Mouse (Mus musculus): ENCODE data around the gene Thyn1. TPM values are rescaled to one million over a fixed set of nuclear protein-coding genes. Genes with fewer than 3 reads are reported as not detected.

Thyn1 gene
- polyA plus RNA-seq (2015; fragmentation: Nextera tagmentation; extraction: Ambion mirVana), result 39.2 and 42.0 TPM in 2 replicates

- Histone ChIP-seq H3K27me3 (no peaks in the 10 kb centered on the region), H3K4me1 (replicated peaks) (peaks cover 35% of the 10 kb centered on the region), H3K36me3 (replicated peaks) (peaks cover 7% of the 10 kb centered on the region), H3K9ac (peak within 1 kb of the TSS; percentile 68), H3K9me3 (replicated peaks) (no peaks in the 10 kb centered on the region), H3K4me3 (replicated peaks) (peak within 1 kb of the TSS; percentile 76), H3K27ac (replicated peaks) (peak within 1 kb of the TSS; percentile 42; the same call in 1 of the 2 replicates), H3K4me2 (peak within 1 kb of the TSS; percentile 89)
- under 1% methylated on average over 35 of the region's 35 CpGs for WGBS (ENCODE audit: insufficient replicate concordance)
- ATAC-seq (ENCODE audit: insufficient read depth), result peak; percentile 99
Observed at GRCm38 (mm10) chr9:26999461-27000395, at the start of gene Thyn1, which contains the start of gene Acad8. Gene Thyn1, plus strand, starts transcription at chr9:26999710. Gene Acad8, minus strand, starts transcription at chr9:26999566.

GRCm38 (mm10) chr9:26977754-26978153, 21.8 kb upstream of the Thyn1 start:
- 75% methylated on average over 9 of the region's 9 CpGs for WGBS (ENCODE audit: insufficient replicate concordance)
- Histone ChIP-seq H3K9me3 (replicated peaks) (no peaks in the 10 kb centered on the region), H3K4me3 (replicated peaks) (no peak overlapping the region), H3K27me3 (no peaks in the 10 kb centered on the region), H3K4me2 (no peak overlapping the region), H3K27ac (replicated peaks) (no peak overlapping the region), H3K9ac (no peak overlapping the region), H3K36me3 (replicated peaks) (peaks cover 34% of the 10 kb centered on the region), H3K4me1 (replicated peaks) (no peaks in the 10 kb centered on the region)
- ATAC-seq (ENCODE audit: insufficient read depth), result no peak

- Histone ChIP-seq H3K9me3 (replicated peaks) (no peaks in the 10 kb centered on the region), H3K27ac (replicated peaks) (no peak overlapping the region), H3K9ac (no peak overlapping the region), H3K36me3 (replicated peaks) (peaks cover 34% of the 10 kb centered on the region), H3K27me3 (no peaks in the 10 kb centered on the region), H3K4me2 (no peak overlapping the region), H3K4me1 (replicated peaks) (no peaks in the 10 kb centered on the region), H3K4me3 (replicated peaks) (no peak overlapping the region)
- WGBS (ENCODE audit: insufficient replicate concordance), result 73% methylated on average over 3 of the region's 3 CpGs
- no peak for ATAC-seq (ENCODE audit: insufficient read depth)
Observed at GRCm38 (mm10) chr9:26978776-26979175, 20.7 kb upstream of the Thyn1 start.

GRCm38 (mm10) chr9:26985090-26985613, 14.4 kb upstream of the Thyn1 start:
- Histone ChIP-seq H3K27me3 (no peaks in the 10 kb centered on the region), H3K4me3 (replicated peaks) (no peak overlapping the region), H3K27ac (replicated peaks) (no peak overlapping the region), H3K4me1 (replicated peaks) (no peaks in the 10 kb centered on the region), H3K36me3 (replicated peaks) (peaks cover 10% of the 10 kb centered on the region), H3K9ac (no peak overlapping the region), H3K4me2 (no peak overlapping the region), H3K9me3 (replicated peaks) (no peaks in the 10 kb centered on the region)
- WGBS (ENCODE audit: insufficient replicate concordance), result 69% methylated on average over 2 of the region's 2 CpGs
- no peak for ATAC-seq (ENCODE audit: insufficient read depth)

- 65% methylated on average over 6 of the region's 6 CpGs for WGBS (ENCODE audit: insufficient replicate concordance)
- ATAC-seq (ENCODE audit: insufficient read depth), result no peak
- H3K27me3 ChIP-seq, result no peaks in the 10 kb centered on the region
- H3K9me3 ChIP-seq (replicated peaks), result no peaks in the 10 kb centered on the region
- no peak overlapping the region for H3K27ac ChIP-seq (replicated peaks)
- no peak overlapping the region for H3K9ac ChIP-seq
- H3K4me1 ChIP-seq (replicated peaks), result no peaks in the 10 kb centered on the region
- no peak overlapping the region for H3K4me3 ChIP-seq (replicated peaks)
- peaks cover 11% of the 10 kb centered on the region for H3K36me3 ChIP-seq (replicated peaks)
- no peak overlapping the region for H3K4me2 ChIP-seq
Observed at GRCm38 (mm10) chr9:26985668-26986277, 13.7 kb upstream of the Thyn1 start.

- Histone ChIP-seq H3K4me2 (no peak overlapping the region), H3K27me3 (no peaks in the 10 kb centered on the region), H3K4me1 (replicated peaks) (no peaks in the 10 kb centered on the region), H3K36me3 (replicated peaks) (peaks cover 16% of the 10 kb centered on the region), H3K4me3 (replicated peaks) (no peak overlapping the region), H3K27ac (replicated peaks) (no peak overlapping the region), H3K9me3 (replicated peaks) (no peaks in the 10 kb centered on the region), H3K9ac (no peak overlapping the region)
- WGBS (ENCODE audit: insufficient replicate concordance), result 73% methylated on average over 4 of the region's 4 CpGs
- no peak for ATAC-seq (ENCODE audit: insufficient read depth)
Observed at GRCm38 (mm10) chr9:26990181-26990580, 9.3 kb upstream of the Thyn1 start.

GRCm38 (mm10) chr9:26993118-26993517, 6.4 kb upstream of the Thyn1 start:
- H3K4me1 ChIP-seq (replicated peaks), result peaks cover 5% of the 10 kb centered on the region
- no peak for ATAC-seq (ENCODE audit: insufficient read depth)
- no peaks in the 10 kb centered on the region for H3K9me3 ChIP-seq (replicated peaks)
- no peaks in the 10 kb centered on the region for H3K27me3 ChIP-seq
- no peak overlapping the region for H3K9ac ChIP-seq
- peaks cover 13% of the 10 kb centered on the region for H3K36me3 ChIP-seq (replicated peaks)
- H3K27ac ChIP-seq (replicated peaks), result no peak overlapping the region
- no peak overlapping the region for H3K4me3 ChIP-seq (replicated peaks)
- H3K4me2 ChIP-seq, result no peak overlapping the region
- WGBS (ENCODE audit: insufficient replicate concordance), result 83% methylated on average over 10 of the region's 10 CpGs

- Histone ChIP-seq H3K36me3 (replicated peaks) (peaks cover 13% of the 10 kb centered on the region), H3K27ac (replicated peaks) (no peak overlapping the region), H3K27me3 (no peaks in the 10 kb centered on the region), H3K4me2 (no peak overlapping the region), H3K9ac (no peak overlapping the region), H3K4me1 (replicated peaks) (peaks cover 12% of the 10 kb centered on the region), H3K9me3 (replicated peaks) (no peaks in the 10 kb centered on the region), H3K4me3 (replicated peaks) (no peak overlapping the region)
- ATAC-seq (ENCODE audit: insufficient read depth), result no peak
- 62% methylated on average over 3 of the region's 3 CpGs for WGBS (ENCODE audit: insufficient replicate concordance)
Observed at GRCm38 (mm10) chr9:26993900-26994299, 5.6 kb upstream of the Thyn1 start.

- Histone ChIP-seq H3K36me3 (replicated peaks) (no peaks in the 10 kb centered on the region), H3K4me2 (no peak overlapping the region), H3K9me3 (replicated peaks) (no peaks in the 10 kb centered on the region), H3K4me3 (replicated peaks) (no peak overlapping the region), H3K4me1 (replicated peaks) (peaks cover 35% of the 10 kb centered on the region), H3K27me3 (no peaks in the 10 kb centered on the region), H3K27ac (replicated peaks) (no peak overlapping the region), H3K9ac (no peak overlapping the region)
- 51% methylated on average over 3 of the region's 3 CpGs for WGBS (ENCODE audit: insufficient replicate concordance)
- ATAC-seq (ENCODE audit: insufficient read depth), result no peak
Observed at GRCm38 (mm10) chr9:26997062-26997461, 2.4 kb upstream of the Thyn1 start.

- no peak overlapping the region for H3K4me2 ChIP-seq
- H3K9me3 ChIP-seq (replicated peaks), result no peaks in the 10 kb centered on the region
- H3K4me3 ChIP-seq (replicated peaks), result no peak overlapping the region
- WGBS (ENCODE audit: insufficient replicate concordance), result 68% methylated on average over 2 of the region's 2 CpGs
- no peak for ATAC-seq (ENCODE audit: insufficient read depth)
- peaks cover 35% of the 10 kb centered on the region for H3K4me1 ChIP-seq (replicated peaks)
- no peak overlapping the region for H3K27ac ChIP-seq (replicated peaks)
- H3K36me3 ChIP-seq (replicated peaks), result no peaks in the 10 kb centered on the region
- no peaks in the 10 kb centered on the region for H3K27me3 ChIP-seq
- H3K9ac ChIP-seq, result no peak overlapping the region
Observed at GRCm38 (mm10) chr9:26997501-26997900, 2.0 kb upstream of the Thyn1 start.
